Mouse (Mus musculus) megakaryocyte, embryonic 14.5 days (primary cell): ENCODE measurements around the gene Twist2. TPM values are rescaled to one million over a fixed set of nuclear protein-coding genes. Genes with fewer than 3 reads are reported as not detected.

Experiments used
- H3K27me3 ChIP-seq: replicated peaks from 2 replicates; pipeline ENCODE3; 2012; ENCODE audit warnings: inconsistent platforms
- H3K36me3 ChIP-seq: replicated peaks from 2 replicates; pipeline ENCODE3; 2012; ENCODE audit warnings: low read length, inconsistent platforms, mixed read lengths
- H3K4me1 ChIP-seq: 2 replicates; pipeline ENCODE4 v1.6.1; 2012; ENCODE audit warnings: inconsistent platforms
- H3K4me3 ChIP-seq: replicated peaks from 2 replicates; pipeline ENCODE3; 2012; ENCODE audit warnings: moderate library complexity, mild to moderate bottlenecking, inconsistent platforms
- H3K9me3 ChIP-seq: 2 replicates; pipeline ENCODE4 v1.6.1; 2012; ENCODE audit warnings: inconsistent platforms
- FLI1 ChIP-seq: IDR thresholded peaks from 2 replicates; pipeline ENCODE4 v1.6.1; 2012; ENCODE audit warnings: low read length, inconsistent platforms, mixed read lengths
- GATA1 ChIP-seq: IDR thresholded peaks from 3 replicates; pipeline ENCODE4 v1.6.1; 2012; ENCODE audit warnings: mixed read lengths, low read length, inconsistent platforms, borderline replicate concordance
- polyA plus RNA-seq: library from polyadenylated mRNA; stranded (reverse); fragments of >175 nt; gene quantifications from 2 replicates; pipeline ENCODE4 v1.2.3, GENCODE M21; 2012; ENCODE audit warnings: low replicate concordance; ENCODE audit not compliant: insufficient read depth

Gene Twist2
- polyA plus RNA-seq, 1 experiment = not detected

GRCm38 (mm10) chr1:91871101-91871500 is 69.8 kb downstream of the Twist2 start:
- no peaks in the 10 kb centered on the region for H3K4me1 ChIP-seq
- no peak for TF ChIP-seq FLI1
- TF ChIP-seq GATA1 = no peak
- no peaks in the 10 kb centered on the region for H3K9me3 ChIP-seq
- H3K4me3 ChIP-seq = no peak overlapping the region
- H3K36me3 ChIP-seq = no peaks in the 10 kb centered on the region
- H3K27me3 ChIP-seq = peaks cover 54% of the 10 kb centered on the region

GRCm38 (mm10) chr1:91872388-91873059 is 71.3 kb downstream of the Twist2 start:
- no peaks in the 10 kb centered on the region for H3K4me1 ChIP-seq
- H3K4me3 ChIP-seq = peak overlapping the region; percentile 28
- peaks cover 54% of the 10 kb centered on the region for H3K27me3 ChIP-seq
- H3K9me3 ChIP-seq = no peaks in the 10 kb centered on the region
- TF ChIP-seq FLI1 (no peak), GATA1 (no peak)
- no peaks in the 10 kb centered on the region for H3K36me3 ChIP-seq

GRCm38 (mm10) chr1:91873572-91874285 is 72.5 kb downstream of the Twist2 start:
- Histone ChIP-seq H3K36me3 (no peaks in the 10 kb centered on the region), H3K9me3 (no peaks in the 10 kb centered on the region), H3K4me3 (no peak overlapping the region), H3K27me3 (peaks cover 56% of the 10 kb centered on the region), H3K4me1 (no peaks in the 10 kb centered on the region)
- no peak for TF ChIP-seq GATA1
- no peak for TF ChIP-seq FLI1

GRCm38 (mm10) chr1:91874633-91875032 is 73.4 kb downstream of the Twist2 start:
- H3K36me3 ChIP-seq = no peaks in the 10 kb centered on the region
- no peaks in the 10 kb centered on the region for H3K9me3 ChIP-seq

GRCm38 (mm10) chr1:91875042-91875720 is 73.9 kb downstream of the Twist2 start:
- Histone ChIP-seq H3K4me1 (no peaks in the 10 kb centered on the region), H3K9me3 (no peaks in the 10 kb centered on the region), H3K36me3 (no peaks in the 10 kb centered on the region), H3K4me3 (no peak overlapping the region), H3K27me3 (peaks cover 48% of the 10 kb centered on the region)
- TF ChIP-seq FLI1 (no peak), GATA1 (no peak)

More at GRCm38 (mm10) chr1:91874633-91875032, 73.4 kb downstream of the Twist2 start:
- Histone ChIP-seq H3K27me3 (peaks cover 54% of the 10 kb centered on the region), H3K4me3 (no peak overlapping the region), H3K4me1 (no peaks in the 10 kb centered on the region)
- TF ChIP-seq GATA1 (no peak), FLI1 (no peak)

- Histone ChIP-seq H3K4me3 (no peak overlapping the region), H3K27me3 (peaks cover 33% of the 10 kb centered on the region), H3K9me3 (peaks cover 10% of the 10 kb centered on the region), H3K36me3 (no peaks in the 10 kb centered on the region), H3K4me1 (no peaks in the 10 kb centered on the region)
- no peak for TF ChIP-seq FLI1
- TF ChIP-seq GATA1 = no peak
These were observed 77.4 kb downstream of the Twist2 start for GRCm38 (mm10) chr1:91878696-91879095.

GRCm38 (mm10) chr1:91880156-91880555 is 78.9 kb downstream of the Twist2 start:
- Histone ChIP-seq H3K27me3 (peaks cover 23% of the 10 kb centered on the region), H3K36me3 (no peaks in the 10 kb centered on the region), H3K4me1 (no peaks in the 10 kb centered on the region), H3K9me3 (peaks cover 14% of the 10 kb centered on the region), H3K4me3 (no peak overlapping the region)
- TF ChIP-seq GATA1 = no peak

GRCm38 (mm10) chr1:91880899-91881298 is 79.6 kb downstream of the Twist2 start:
- H3K4me3 ChIP-seq = no peak overlapping the region
- no peaks in the 10 kb centered on the region for H3K4me1 ChIP-seq
- H3K27me3 ChIP-seq = peaks cover 19% of the 10 kb centered on the region
- no peaks in the 10 kb centered on the region for H3K36me3 ChIP-seq
- TF ChIP-seq FLI1 (no peak), GATA1 (no peak)
- H3K9me3 ChIP-seq = peaks cover 14% of the 10 kb centered on the region

- TF ChIP-seq GATA1 (no peak), FLI1 (no peak)
- H3K4me1 ChIP-seq = no peaks in the 10 kb centered on the region
- H3K4me3 ChIP-seq = no peak overlapping the region
- H3K9me3 ChIP-seq = peaks cover 14% of the 10 kb centered on the region
- H3K27me3 ChIP-seq = peaks cover 18% of the 10 kb centered on the region
- no peaks in the 10 kb centered on the region for H3K36me3 ChIP-seq
These were observed 81.9 kb downstream of the Twist2 start for GRCm38 (mm10) chr1:91883115-91883514.

- Histone ChIP-seq H3K27me3 (peaks cover 11% of the 10 kb centered on the region), H3K4me1 (no peaks in the 10 kb centered on the region)
- TF ChIP-seq GATA1 = no peak
- no peak for TF ChIP-seq FLI1
These were observed 92.3 kb downstream of the Twist2 start for GRCm38 (mm10) chr1:91893598-91893997.

GRCm38 (mm10) chr1:91894286-91894685 is 93.0 kb downstream of the Twist2 start:
- no peaks in the 10 kb centered on the region for H3K4me1 ChIP-seq
- H3K9me3 ChIP-seq = peaks cover 40% of the 10 kb centered on the region
- H3K4me3 ChIP-seq = no peak overlapping the region
- no peak for TF ChIP-seq FLI1
- TF ChIP-seq GATA1 = no peak
- no peaks in the 10 kb centered on the region for H3K36me3 ChIP-seq
- peaks cover 15% of the 10 kb centered on the region for H3K27me3 ChIP-seq

More at GRCm38 (mm10) chr1:91893598-91893997, 92.3 kb downstream of the Twist2 start:
- no peak overlapping the region for H3K4me3 ChIP-seq
- no peaks in the 10 kb centered on the region for H3K36me3 ChIP-seq
- peaks cover 33% of the 10 kb centered on the region for H3K9me3 ChIP-seq
